Mouse (Mus musculus) C2C12 (cell line): ENCODE measurements around the gene Sox11.

Experiments
- CTCF ChIP-seq: IDR thresholded peaks from one replicate; pipeline ENCODE4 v1.5.1; 2011; ENCODE audit not compliant: control insufficient read depth, insufficient read depth, insufficient read length
- MYOD1 ChIP-seq: IDR thresholded peaks from one replicate; pipeline ENCODE4 v1.6.1; 2011; ENCODE audit warnings: low read depth; ENCODE audit not compliant: control insufficient read depth, insufficient read length

GRCm38 (mm10) chr12:27320705-27321104 lies 21.7 kb downstream of the Sox11 start:
- TF ChIP-seq CTCF (no peak), MYOD1 (no peak)
